Mouse (Mus musculus) hindbrain, embryonic 16.5 days (tissue): ENCODE measurements around the gene Otop2. TPM values are rescaled to one million over a fixed set of nuclear protein-coding genes. Genes with fewer than 3 reads are reported as not detected.

Experiments used
- ATAC-seq: fragments of 200-750 bp; cut with Nextera tagmentation; 2 replicates; pipeline ENCODE4 v1.8.0; 2017; ENCODE audit warnings: moderate TSS enrichment, moderate library complexity
- H3K27ac ChIP-seq: fragments of 300-500 bp; sonication (generic); 2 replicates; pipeline ENCODE4 v1.5.1; 2014; ENCODE audit warnings: low read depth, mild to moderate bottlenecking, control low read depth, low read length, moderate library complexity
- H3K27me3 ChIP-seq: fragments of 300-500 bp; sonication (generic); replicated peaks from 2 replicates; pipeline ENCODE4 v1.6.1; 2014; ENCODE audit warnings: low read length; ENCODE audit not compliant: control insufficient read depth, insufficient read depth
- H3K36me3 ChIP-seq: fragments of 300-500 bp; sonication (generic); 2 replicates; pipeline ENCODE4 v1.6.1; 2014; ENCODE audit warnings: mild to moderate bottlenecking, low read length, moderate library complexity, mixed read lengths; ENCODE audit not compliant: control insufficient read depth, insufficient read depth
- H3K4me1 ChIP-seq: fragments of 300-500 bp; sonication (generic); 2 replicates; pipeline ENCODE4 v1.6.1; 2014; ENCODE audit warnings: low read depth, low read length; ENCODE audit not compliant: control insufficient read depth, insufficient read depth
- H3K4me2 ChIP-seq: fragments of 300-500 bp; sonication (generic); 2 replicates; pipeline ENCODE4 v1.6.1; 2014; ENCODE audit warnings: mild to moderate bottlenecking, low read length, control low read depth, moderate library complexity
- H3K4me3 ChIP-seq: fragments of 300-500 bp; sonication (generic); 2 replicates; pipeline ENCODE4 v1.5.1; 2014; ENCODE audit warnings: mild to moderate bottlenecking, low read length, control low read depth, moderate library complexity
- H3K9ac ChIP-seq: fragments of 300-500 bp; sonication (generic); 2 replicates; pipeline ENCODE4 v1.6.1; 2014; ENCODE audit warnings: low read depth, mild to moderate bottlenecking, control low read depth, low read length, moderate library complexity
- H3K9me3 ChIP-seq: fragments of 300-500 bp; sonication (generic); 2 replicates; pipeline ENCODE4 v1.6.1; 2014; ENCODE audit warnings: mild to moderate bottlenecking, low read length, moderate library complexity; ENCODE audit not compliant: control insufficient read depth
- WGBS: fragments of 180-500 bp; shearing (Covaris S2); extraction: QIAGEN DNeasy Blood & Tissue Kit; methylation state at CpG from one replicate; pipeline ENCODE4 v1.1.7; 2014; 5-methylcytosine and 5-hydroxymethylcytosine counted together
- polyA plus RNA-seq: library from polyadenylated mRNA; unstranded; fragments of >200 nt; fragmentation: Nextera tagmentation; extraction: Ambion mirVana; gene quantifications from 2 replicates; pipeline ENCODE4 v1.2.1, GENCODE M21; 2015

Otop2 gene
- polyA plus RNA-seq, 1 experiment from 2014 or later: 0.18 TPM

DNA sequence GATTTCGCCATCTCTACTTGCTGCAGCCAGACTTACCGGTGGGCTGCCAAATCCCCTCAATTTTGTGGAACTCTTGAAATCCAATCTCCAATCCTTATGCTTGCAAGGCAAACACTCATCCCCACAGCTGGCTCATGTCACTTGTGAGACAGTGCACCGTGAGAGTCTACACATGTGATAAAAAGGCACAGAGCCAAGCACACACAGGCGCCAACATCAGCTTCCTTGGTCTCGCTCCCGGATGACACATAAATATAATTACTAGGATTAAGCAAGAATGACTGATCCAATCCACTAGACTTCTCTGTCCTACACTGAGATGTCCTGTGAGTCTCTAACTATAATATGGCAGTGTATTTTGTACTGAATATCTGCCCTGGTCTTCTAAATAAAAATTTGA is 16.0 kb upstream of the Otop2 start:
- H3K9ac ChIP-seq: no peak overlapping the region
- H3K4me3 ChIP-seq: no peak overlapping the region
- 70% methylated on average over 6 of the region's 6 CpGs for WGBS
- no peaks in the 10 kb centered on the region for H3K9me3 ChIP-seq
- H3K36me3 ChIP-seq: no peaks in the 10 kb centered on the region
- no peak for ATAC-seq
- no peak overlapping the region for H3K4me2 ChIP-seq
- no peak overlapping the region for H3K27ac ChIP-seq
- H3K4me1 ChIP-seq: no peaks in the 10 kb centered on the region
- H3K27me3 ChIP-seq: no peaks in the 10 kb centered on the region

DNA sequence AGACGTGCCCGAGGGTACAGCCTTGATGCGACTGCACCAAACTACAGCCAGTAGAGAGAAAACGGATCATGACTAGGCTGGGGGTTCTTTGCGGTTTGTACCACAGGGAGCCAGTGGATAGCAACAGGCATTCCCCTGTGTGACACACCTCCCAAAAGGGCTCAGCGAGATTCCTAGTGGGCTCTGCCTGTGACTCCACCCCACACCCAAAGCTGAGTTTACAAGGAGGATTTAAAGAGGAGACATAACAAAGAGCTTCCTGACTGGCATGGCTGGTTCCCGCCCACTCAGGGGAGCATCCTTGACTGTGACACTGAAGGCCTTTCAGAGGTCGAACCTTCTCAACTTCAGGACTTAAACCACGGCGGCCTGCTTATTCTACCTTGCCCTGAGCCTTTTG is 15.5 kb upstream of the Otop2 start:
- Histone ChIP-seq H3K4me2 (no peak overlapping the region), H3K4me3 (no peak overlapping the region), H3K9me3 (no peaks in the 10 kb centered on the region), H3K36me3 (no peaks in the 10 kb centered on the region), H3K9ac (no peak overlapping the region), H3K27me3 (no peaks in the 10 kb centered on the region), H3K27ac (no peak overlapping the region), H3K4me1 (no peaks in the 10 kb centered on the region; the same call in 1 of the 2 replicates)
- 79% methylated on average over 10 of the region's 10 CpGs for WGBS
- ATAC-seq: no peak

DNA sequence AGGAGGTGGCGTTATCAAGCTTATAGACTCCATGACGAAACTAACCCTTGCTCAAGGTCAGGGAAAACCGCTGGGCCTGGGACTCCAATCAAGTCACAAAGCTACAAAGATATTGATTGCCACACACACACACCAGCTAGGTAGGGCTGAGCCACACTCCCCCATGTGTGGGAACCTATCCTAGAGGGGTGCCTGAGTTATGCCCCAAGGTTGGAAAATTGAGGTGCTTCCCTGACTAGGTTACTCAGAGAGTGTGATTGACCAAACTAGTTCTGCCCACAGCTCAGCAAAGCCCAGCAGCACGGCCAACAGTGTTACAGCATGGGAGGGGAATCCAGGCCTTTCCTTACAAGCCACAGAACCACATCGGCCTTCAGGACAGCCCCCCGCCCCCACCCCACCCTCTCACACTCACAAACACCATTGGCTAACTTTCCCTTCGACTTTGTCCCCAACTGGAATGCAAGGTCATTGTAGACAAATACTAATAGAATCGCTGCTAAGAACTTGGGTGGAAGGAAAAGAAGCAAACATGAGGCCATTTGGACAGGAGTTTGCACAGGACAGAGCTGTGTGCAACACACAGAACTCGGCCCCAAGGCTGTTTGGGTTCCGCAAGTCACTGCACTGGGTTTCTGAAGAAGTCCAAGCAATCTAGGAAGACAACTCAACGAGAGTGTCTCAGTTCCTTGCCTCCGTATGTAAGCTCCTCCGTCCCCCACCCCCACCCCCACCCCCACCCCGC is 14.2 kb upstream of the Otop2 start:
- no peak overlapping the region for H3K4me2 ChIP-seq
- no peak overlapping the region for H3K4me3 ChIP-seq
- ATAC-seq: no peak
- peaks cover 4% of the 10 kb centered on the region; the same call in 1 of the 2 replicates for H3K4me1 ChIP-seq
- H3K9ac ChIP-seq: no peak overlapping the region
- no peaks in the 10 kb centered on the region for H3K27me3 ChIP-seq
- H3K9me3 ChIP-seq: no peaks in the 10 kb centered on the region
- H3K27ac ChIP-seq: no peak overlapping the region
- H3K36me3 ChIP-seq: no peaks in the 10 kb centered on the region
- WGBS: 69% methylated on average over 14 of the region's 14 CpGs

DNA sequence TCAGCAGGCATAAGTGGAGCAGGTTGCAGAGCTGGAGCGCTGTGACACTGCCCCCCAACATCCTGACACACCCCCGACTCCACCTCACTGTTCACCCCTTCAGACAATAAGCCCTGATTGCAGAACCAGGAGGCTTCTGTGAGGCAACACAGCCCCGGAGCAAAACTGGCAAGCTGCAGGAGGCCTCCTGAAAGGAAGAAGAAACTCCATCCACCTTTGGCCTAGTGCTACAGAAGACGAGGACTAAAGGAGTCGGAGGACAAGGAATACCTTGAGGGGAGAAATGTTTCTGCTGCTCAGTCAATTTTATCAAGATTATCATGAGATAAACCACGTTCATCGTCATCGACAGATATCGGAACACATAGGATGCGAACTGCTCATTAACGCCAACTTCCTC is 11.0 kb upstream of the Otop2 start:
- Histone ChIP-seq H3K9me3 (no peaks in the 10 kb centered on the region), H3K4me1 (peaks cover 4% of the 10 kb centered on the region; the same call in 1 of the 2 replicates), H3K36me3 (no peaks in the 10 kb centered on the region), H3K27me3 (no peaks in the 10 kb centered on the region), H3K9ac (no peak overlapping the region), H3K27ac (no peak overlapping the region), H3K4me3 (no peak overlapping the region), H3K4me2 (no peak overlapping the region)
- no peak for ATAC-seq
- 90% methylated on average over 11 of the region's 11 CpGs for WGBS

DNA sequence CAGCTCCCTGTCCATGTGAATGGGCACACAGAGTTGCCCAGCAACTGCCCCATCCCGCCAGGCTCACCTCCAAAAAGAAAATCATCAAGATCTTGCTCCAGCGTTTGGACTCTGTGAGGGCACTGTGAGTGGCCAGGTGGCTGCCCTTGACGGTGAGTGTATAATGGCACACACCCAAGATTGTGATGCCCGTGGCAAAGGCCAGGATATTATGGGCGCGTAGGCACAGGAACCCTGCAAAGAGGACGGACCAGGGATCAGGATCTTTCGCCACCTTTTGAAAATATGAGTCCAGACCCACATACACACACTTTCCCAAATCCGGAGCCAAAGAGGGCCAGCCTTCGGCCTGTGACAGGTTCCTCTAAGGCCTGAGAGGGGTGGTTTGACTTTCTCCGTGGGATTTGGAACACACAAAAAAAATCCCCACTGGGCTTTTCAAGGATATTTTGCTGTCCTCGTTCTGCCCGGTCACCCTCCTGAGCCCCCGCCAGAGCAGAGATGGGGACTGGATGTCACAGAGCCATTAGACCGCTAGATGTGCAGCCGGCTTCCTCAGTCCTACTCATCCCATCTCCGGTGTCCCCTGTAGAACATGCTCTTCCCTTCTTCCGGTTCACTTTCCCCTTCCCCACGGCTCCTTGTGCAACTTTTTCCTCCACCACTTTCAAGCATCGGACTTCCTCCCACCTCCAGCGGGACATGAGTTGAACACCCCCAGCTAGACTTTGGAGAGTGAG is 10.3 kb upstream of the Otop2 start:
- H3K4me1 ChIP-seq: peaks cover 4% of the 10 kb centered on the region; the same call in 1 of the 2 replicates
- H3K4me2 ChIP-seq: peak overlapping the region; percentile 88
- 53% methylated on average over 21 of the region's 21 CpGs for WGBS
- H3K27me3 ChIP-seq: no peaks in the 10 kb centered on the region
- H3K9me3 ChIP-seq: no peaks in the 10 kb centered on the region
- ATAC-seq: peak; percentile 15; the same call in 1 of the 2 replicates
- peak overlapping the region; percentile 74 for H3K9ac ChIP-seq
- H3K27ac ChIP-seq: peak overlapping the region; percentile 70
- H3K4me3 ChIP-seq: peak overlapping the region; percentile 65
- H3K36me3 ChIP-seq: no peaks in the 10 kb centered on the region

DNA sequence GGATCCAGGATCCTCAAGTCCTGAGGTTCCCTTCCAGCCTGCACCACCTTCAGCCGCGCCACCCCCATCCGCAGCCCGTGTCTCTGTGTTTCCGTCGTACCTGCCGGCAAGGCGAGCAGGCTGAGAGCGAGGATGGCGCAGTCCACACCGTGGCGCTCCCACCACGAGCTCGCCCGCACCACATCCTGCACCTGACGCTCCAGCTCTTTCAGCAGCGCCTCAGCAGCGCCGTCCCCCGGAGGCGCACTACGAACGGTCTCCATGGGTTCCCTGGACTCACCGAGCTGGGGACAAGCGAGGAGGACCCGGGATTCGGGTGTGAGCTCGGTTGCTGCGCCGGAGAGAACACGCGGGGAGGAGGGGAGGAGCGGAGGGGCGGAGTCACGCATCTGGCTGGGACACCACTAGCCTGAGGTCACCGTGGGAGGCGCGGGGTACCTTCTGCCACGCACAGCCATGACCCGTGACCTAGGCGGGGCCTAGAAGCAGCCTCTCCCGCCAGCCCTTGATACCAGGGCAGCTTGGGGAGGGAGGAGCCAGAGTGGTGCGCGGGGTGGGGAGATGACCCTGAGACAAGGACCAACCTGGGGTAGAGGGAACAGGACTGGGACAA is 9.6 kb upstream of the Otop2 start, which contains the start of gene Fads6:
Fads6 (minus strand) TSS at position 450 of the 613 bp plus-strand sequence.
- Histone ChIP-seq H3K27me3 (no peaks in the 10 kb centered on the region), H3K36me3 (no peaks in the 10 kb centered on the region), H3K4me3 (peak within 1 kb of the TSS; percentile 65), H3K9me3 (no peaks in the 10 kb centered on the region), H3K4me1 (peaks cover 4% of the 10 kb centered on the region; the same call in 1 of the 2 replicates), H3K9ac (peak within 1 kb of the TSS; percentile 74), H3K27ac (peak within 1 kb of the TSS; percentile 70), H3K4me2 (peak within 1 kb of the TSS; percentile 88)
- ATAC-seq: peak; percentile 88
- under 1% methylated on average over 44 of the region's 44 CpGs for WGBS

DNA sequence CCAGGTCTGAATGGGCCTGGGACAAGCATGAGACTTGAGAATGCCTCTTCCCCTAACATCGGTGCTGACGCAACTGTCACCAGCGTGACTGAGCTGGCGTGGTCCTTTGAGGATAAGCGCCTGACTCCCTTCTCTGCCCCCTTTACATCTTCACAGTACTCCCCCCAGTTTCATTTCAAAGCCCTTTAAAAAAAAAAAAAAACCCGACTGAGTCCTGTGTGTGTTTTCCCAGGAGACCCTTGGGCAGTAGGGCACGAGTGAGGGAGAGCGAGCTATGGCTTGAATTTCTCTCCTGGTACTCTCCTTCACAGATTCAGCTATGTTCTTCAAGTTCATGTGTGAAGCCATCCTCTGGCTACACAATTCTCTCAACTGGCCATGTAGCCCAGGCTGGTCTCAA is 8.8 kb upstream of the Otop2 start:
- ATAC-seq: no peak
- Histone ChIP-seq H3K36me3 (no peaks in the 10 kb centered on the region), H3K9me3 (no peaks in the 10 kb centered on the region), H3K27me3 (no peaks in the 10 kb centered on the region), H3K4me2 (no peak overlapping the region; the same call in 1 of the 2 replicates), H3K9ac (no peak overlapping the region), H3K27ac (no peak overlapping the region), H3K4me3 (no peak overlapping the region), H3K4me1 (peaks cover 4% of the 10 kb centered on the region; the same call in 1 of the 2 replicates)
- WGBS: 65% methylated on average over 8 of the region's 8 CpGs

DNA sequence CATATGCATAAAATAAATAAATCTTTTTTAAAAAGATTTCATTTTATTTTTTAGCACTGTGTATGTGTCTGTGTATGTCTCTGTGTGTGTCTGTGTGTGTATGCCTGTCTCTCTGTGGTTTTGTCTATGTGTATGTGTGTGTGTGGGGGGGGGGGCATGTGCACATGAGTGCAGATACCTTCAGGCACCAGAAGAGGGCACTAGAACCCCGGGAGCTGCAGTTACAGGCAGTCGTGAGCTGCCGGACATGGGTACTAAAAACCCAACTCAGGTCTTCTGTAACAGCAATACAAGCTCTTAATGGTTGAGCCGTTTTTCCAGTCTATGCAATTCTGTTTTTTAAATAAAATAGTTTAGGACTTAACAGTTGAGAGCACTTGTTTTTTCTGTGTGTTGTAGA is 6.2 kb upstream of the Otop2 start:
- H3K36me3 ChIP-seq: no peaks in the 10 kb centered on the region
- 94% methylated on average over 4 of the region's 4 CpGs for WGBS
- H3K27ac ChIP-seq: no peak overlapping the region
- no peak overlapping the region for H3K4me3 ChIP-seq
- no peak overlapping the region for H3K4me2 ChIP-seq
- ATAC-seq: no peak
- H3K9ac ChIP-seq: no peak overlapping the region
- no peaks in the 10 kb centered on the region for H3K27me3 ChIP-seq
- H3K9me3 ChIP-seq: no peaks in the 10 kb centered on the region
- H3K4me1 ChIP-seq: peaks cover 4% of the 10 kb centered on the region; the same call in 1 of the 2 replicates

DNA sequence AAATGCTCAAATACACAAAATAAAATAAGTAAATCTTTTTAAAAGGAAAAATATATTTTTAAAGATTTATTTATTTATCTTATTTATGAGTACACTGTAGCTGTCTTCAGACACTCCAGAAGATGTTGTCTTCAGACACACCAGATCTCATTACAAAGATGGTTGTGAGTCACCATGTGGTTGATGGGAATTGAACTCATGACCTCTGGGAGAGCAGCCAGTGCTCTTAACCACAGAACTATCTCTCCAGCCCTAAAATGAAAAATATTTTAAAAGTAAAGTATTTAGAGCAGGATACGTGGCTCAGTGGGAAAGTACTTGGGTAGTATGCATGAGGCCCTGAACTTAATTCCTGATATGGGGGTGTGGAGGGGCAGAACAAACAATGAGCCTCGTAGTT is 5.6 kb upstream of the Otop2 start:
- Histone ChIP-seq H3K27me3 (no peaks in the 10 kb centered on the region), H3K9ac (no peak overlapping the region), H3K4me3 (no peak overlapping the region), H3K4me1 (peaks cover 4% of the 10 kb centered on the region; the same call in 1 of the 2 replicates), H3K9me3 (no peaks in the 10 kb centered on the region), H3K36me3 (no peaks in the 10 kb centered on the region), H3K27ac (no peak overlapping the region), H3K4me2 (no peak overlapping the region)
- 91% methylated on average over 2 of the region's 2 CpGs for WGBS
- ATAC-seq: no peak
